Mouse (Mus musculus): ENCODE measurements around the gene Casz1. TPM values are rescaled to one million over a fixed set of nuclear protein-coding genes. Genes with fewer than 3 reads are reported as not detected.

The Casz1 gene
- polyA plus RNA-seq, 1 experiment from 2014 or later = 9.7 TPM

DNA sequence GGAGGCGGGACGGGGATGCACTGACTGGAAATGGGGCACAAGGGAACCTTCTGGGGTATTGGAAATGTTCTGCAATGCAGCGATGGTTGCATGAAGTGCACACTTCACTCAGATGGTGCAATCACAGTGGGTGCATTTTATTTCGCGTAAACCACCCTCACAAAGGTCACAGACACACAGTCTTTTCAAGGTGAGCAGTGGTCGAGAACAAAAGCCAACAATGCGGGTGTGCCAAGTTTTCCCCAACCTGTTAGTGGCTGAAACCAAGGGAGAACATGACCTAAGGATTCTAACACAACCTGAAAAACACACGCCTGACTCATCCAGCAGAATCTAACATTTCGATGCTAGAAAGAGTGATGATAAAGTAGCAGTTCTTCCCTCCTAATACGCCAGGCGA is 174.7 kb downstream of the Casz1 start:
- TF ChIP-seq CTCF (IDR thresholded peaks at IDR 0.05) = no peak
- no peak for TF ChIP-seq EP300 (IDR thresholded peaks at IDR 0.05)
- H3K9me3 ChIP-seq (ENCODE audit: low read length) = no peaks in the 10 kb centered on the region
- WGBS = 78% methylated on average over 11 of the region's 11 CpGs
- H3K4me1 ChIP-seq (ENCODE audit: insufficient read depth, low read depth, low read length) = peaks cover 7% of the 10 kb centered on the region
- H3K4me3 ChIP-seq (ENCODE audit: low read depth, low read length) = no peak overlapping the region
- no peak overlapping the region for H3K4me2 ChIP-seq (replicated peaks; ENCODE audit: low read depth, low read length)
- H3K27ac ChIP-seq (ENCODE audit: low read length) = no peak overlapping the region
- no peaks in the 10 kb centered on the region for H3K36me3 ChIP-seq (ENCODE audit: insufficient read depth, low read length)
- H3K27me3 ChIP-seq (replicated peaks; ENCODE audit: insufficient read depth, low read length) = no peaks in the 10 kb centered on the region
- DNase-seq (ENCODE audit: low spot score) (no peak), ATAC-seq (no peak)
- no peak overlapping the region for H3K9ac ChIP-seq (replicated peaks; ENCODE audit: low read depth)

DNA sequence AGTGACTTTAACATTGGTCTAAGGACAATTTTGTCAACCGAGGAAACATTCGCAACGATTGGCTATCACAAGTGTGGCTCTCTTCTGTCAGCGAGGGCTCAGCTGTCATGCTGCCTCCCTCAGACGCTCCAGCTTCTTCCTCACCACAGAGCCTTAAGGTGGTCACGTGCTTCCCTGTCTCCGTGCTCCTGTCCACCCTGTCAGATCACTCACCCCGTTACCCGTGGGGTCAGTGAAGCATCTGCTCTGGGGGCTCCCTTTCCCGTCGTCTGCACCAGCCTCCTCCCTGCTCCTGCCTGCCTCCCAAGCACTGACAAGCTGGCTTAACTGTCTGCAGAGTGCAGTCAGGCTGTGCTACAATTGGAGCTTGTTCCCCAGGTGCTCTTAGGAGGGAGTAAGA is 175.6 kb downstream of the Casz1 start:
- H3K27ac ChIP-seq (ENCODE audit: low read length) = no peak overlapping the region
- H3K9ac ChIP-seq (replicated peaks; ENCODE audit: low read depth) = no peak overlapping the region
- ATAC-seq (no peak), DNase-seq (ENCODE audit: low spot score) (no peak)
- no peaks in the 10 kb centered on the region for H3K36me3 ChIP-seq (ENCODE audit: insufficient read depth, low read length)
- no peak overlapping the region for H3K4me3 ChIP-seq (ENCODE audit: low read depth, low read length)
- WGBS = 65% methylated on average over 11 of the region's 11 CpGs
- no peaks in the 10 kb centered on the region for H3K9me3 ChIP-seq (ENCODE audit: low read length)
- no peaks in the 10 kb centered on the region for H3K27me3 ChIP-seq (replicated peaks; ENCODE audit: insufficient read depth, low read length)
- TF ChIP-seq CTCF (IDR thresholded peaks at IDR 0.05) = no peak
- no peak for TF ChIP-seq EP300 (IDR thresholded peaks at IDR 0.05)
- H3K4me2 ChIP-seq (replicated peaks; ENCODE audit: low read depth, low read length) = no peak overlapping the region
- H3K4me1 ChIP-seq (ENCODE audit: insufficient read depth, low read depth, low read length) = peaks cover 7% of the 10 kb centered on the region

DNA sequence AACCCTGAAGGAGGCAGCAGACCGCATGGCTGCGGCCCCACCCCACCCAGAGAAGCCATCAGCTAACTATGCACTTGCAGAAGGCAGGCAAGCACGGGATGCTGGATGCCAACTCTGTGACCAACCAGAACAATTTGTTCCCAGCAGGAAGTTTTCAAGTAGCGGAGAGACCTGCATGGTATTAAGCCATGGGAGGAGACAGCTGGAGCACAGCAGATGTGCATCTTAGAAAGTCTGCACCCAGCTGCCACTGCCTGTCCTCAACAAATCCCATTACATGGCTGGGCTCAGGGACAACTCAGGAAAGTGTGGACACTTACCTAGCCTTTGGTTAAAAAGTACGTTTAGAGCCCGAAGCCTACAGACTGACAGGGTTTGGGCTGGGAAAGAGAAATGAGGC is 178.0 kb downstream of the Casz1 start:
- Histone ChIP-seq H3K4me3 (ENCODE audit: low read depth, low read length) (no peak overlapping the region), H3K27ac (ENCODE audit: low read length) (no peak overlapping the region), H3K27me3 (replicated peaks; ENCODE audit: insufficient read depth, low read length) (no peaks in the 10 kb centered on the region), H3K36me3 (ENCODE audit: insufficient read depth, low read length) (no peaks in the 10 kb centered on the region), H3K9ac (replicated peaks; ENCODE audit: low read depth) (no peak overlapping the region), H3K9me3 (ENCODE audit: low read length) (no peaks in the 10 kb centered on the region), H3K4me1 (ENCODE audit: insufficient read depth, low read depth, low read length) (peaks cover 7% of the 10 kb centered on the region), H3K4me2 (replicated peaks; ENCODE audit: low read depth, low read length) (no peak overlapping the region)
- ATAC-seq (no peak), DNase-seq (ENCODE audit: low spot score) (no peak)
- 75% methylated on average over 6 of the region's 6 CpGs for WGBS
- TF ChIP-seq CTCF (IDR thresholded peaks at IDR 0.05) (no peak), EP300 (IDR thresholded peaks at IDR 0.05) (no peak)

DNA sequence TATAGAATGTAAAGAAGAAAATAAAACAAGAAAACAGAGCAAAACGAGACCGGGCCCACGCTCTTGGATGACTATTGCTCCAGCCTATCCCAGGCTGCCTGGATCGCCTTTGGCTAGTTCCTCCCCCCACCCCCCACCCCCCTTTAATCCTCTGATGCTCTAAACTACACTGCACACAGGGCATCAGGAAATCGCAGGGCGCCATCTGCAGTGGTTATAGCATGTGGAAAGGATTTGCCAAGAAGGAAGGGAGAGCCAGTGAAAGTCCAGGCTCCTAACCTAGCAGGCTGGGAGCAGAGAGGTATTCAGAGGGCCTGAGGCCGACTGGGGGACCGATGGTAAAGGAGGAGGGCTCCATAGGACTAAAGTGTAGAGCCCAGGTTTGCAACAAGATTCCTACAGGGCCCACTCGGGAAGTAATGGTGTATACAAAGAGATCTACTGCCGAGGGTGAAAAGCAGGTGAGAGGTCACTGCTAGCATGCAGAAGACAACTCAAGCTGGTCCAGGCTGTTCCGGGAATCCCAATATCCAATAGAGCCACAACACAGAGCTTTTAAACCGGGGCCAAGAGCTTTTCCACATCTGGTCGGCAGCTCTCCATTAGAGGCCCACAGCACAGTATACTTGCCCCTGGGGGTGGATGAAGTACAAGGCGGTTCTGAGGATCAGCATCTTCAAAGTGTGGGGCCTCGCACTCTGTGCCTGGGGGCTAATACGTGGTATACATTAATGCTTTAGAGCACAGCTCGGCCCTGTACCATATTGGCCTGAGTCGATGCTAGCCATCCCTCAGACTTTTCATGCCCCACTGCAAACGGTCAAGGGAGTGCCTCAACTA is 180.7 kb downstream of the Casz1 start:
- DNase-seq (ENCODE audit: low spot score) (no peak), ATAC-seq (no peak)
- no peaks in the 10 kb centered on the region for H3K27me3 ChIP-seq (replicated peaks; ENCODE audit: insufficient read depth, low read length)
- WGBS = 79% methylated on average over 19 of the region's 19 CpGs
- H3K4me1 ChIP-seq (ENCODE audit: insufficient read depth, low read depth, low read length) = no peaks in the 10 kb centered on the region; the same call in 1 of the 2 replicates
- no peak overlapping the region for H3K4me2 ChIP-seq (replicated peaks; ENCODE audit: low read depth, low read length)
- TF ChIP-seq EP300 (IDR thresholded peaks at IDR 0.05) (no peak), CTCF (IDR thresholded peaks at IDR 0.05) (no peak)
- H3K9me3 ChIP-seq (ENCODE audit: low read length) = no peaks in the 10 kb centered on the region
- no peaks in the 10 kb centered on the region for H3K36me3 ChIP-seq (ENCODE audit: insufficient read depth, low read length)
- no peak overlapping the region for H3K9ac ChIP-seq (replicated peaks; ENCODE audit: low read depth)
- no peak overlapping the region for H3K27ac ChIP-seq (ENCODE audit: low read length)
- H3K4me3 ChIP-seq (ENCODE audit: low read depth, low read length) = no peak overlapping the region

DNA sequence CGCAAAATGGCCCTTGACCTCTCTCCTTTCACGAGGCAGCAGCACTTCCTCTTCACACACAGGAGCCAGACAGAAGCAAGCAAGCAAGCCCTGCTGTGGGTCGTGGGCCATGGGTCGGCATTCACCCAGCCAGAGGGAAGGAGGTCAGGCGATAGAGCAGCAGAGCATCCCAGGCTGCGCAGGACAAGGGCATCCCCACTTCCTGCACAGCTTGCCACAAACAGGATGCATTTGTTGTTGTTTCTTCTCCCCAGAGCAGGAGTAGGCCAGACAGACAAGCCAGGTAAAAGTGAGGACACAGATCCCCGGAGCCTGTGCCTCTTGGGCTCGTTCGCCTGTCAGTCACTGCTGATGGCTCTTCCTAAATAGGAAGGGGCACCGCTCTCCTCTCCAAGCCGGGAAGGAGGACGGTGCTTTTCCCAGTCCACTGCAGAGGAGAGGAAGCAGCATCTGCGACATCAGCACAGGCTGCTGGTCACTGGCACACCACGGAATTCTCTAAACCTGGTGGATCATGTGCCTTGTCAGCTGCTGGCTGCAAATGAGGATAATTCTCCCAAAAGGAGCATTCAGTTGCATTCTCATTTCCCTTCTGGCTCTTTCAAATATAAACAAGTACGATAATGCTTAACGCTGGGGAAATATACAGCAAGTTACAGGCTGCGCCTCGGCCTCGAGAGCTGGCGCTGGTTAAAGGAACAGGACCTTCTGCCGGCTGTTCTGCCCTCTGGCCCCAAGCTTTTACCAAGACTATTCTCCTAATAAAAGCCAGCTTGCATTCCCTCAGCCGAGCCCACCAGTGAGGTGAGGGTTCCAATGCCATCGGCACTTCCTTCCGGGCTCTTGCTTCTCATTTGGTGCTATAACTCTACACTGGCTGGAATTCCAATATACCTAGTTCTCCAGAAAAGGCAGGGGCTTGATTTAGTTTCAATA is 181.6 kb downstream of the Casz1 start:
- WGBS = 38% methylated on average over 24 of the region's 24 CpGs
- H3K4me3 ChIP-seq (ENCODE audit: low read depth, low read length) = no peak overlapping the region
- no peaks in the 10 kb centered on the region for H3K27me3 ChIP-seq (replicated peaks; ENCODE audit: insufficient read depth, low read length)
- no peaks in the 10 kb centered on the region for H3K36me3 ChIP-seq (ENCODE audit: insufficient read depth, low read length)
- no peaks in the 10 kb centered on the region for H3K9me3 ChIP-seq (ENCODE audit: low read length)
- no peak overlapping the region for H3K9ac ChIP-seq (replicated peaks; ENCODE audit: low read depth)
- no peak for DNase-seq (ENCODE audit: low spot score)
- ATAC-seq = peak; percentile 21
- H3K4me1 ChIP-seq (ENCODE audit: insufficient read depth, low read depth, low read length) = no peaks in the 10 kb centered on the region; the same call in 1 of the 2 replicates
- no peak overlapping the region for H3K4me2 ChIP-seq (replicated peaks; ENCODE audit: low read depth, low read length)
- TF ChIP-seq EP300 (IDR thresholded peaks at IDR 0.05) (no peak), CTCF (IDR thresholded peaks at IDR 0.05) (no peak)
- H3K27ac ChIP-seq (ENCODE audit: low read length) = no peak overlapping the region

DNA sequence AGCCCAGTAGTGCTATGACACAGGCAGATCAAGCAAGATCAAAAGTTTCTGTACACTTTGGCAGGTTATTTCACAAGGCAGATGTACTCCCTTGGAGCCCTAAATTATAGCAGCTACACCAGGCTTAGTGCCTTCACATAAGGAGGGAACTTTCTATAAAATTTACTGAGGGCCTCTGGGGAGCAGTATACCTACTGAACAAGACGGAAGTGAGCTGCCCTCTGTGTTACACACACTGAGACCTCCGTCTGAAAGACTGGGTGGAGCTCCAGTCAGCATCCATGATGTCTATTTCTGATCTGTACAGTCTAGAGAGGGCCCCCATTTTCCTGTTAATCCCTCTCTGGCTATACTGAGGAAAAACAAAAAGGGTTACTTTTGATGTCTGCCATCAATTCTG is 185.8 kb downstream of the Casz1 start:
- 49% methylated on average over 2 of the region's 2 CpGs for WGBS
- no peak overlapping the region for H3K27ac ChIP-seq (ENCODE audit: low read length)
- ATAC-seq = no peak

More for the DNA sequence above, 185.8 kb downstream of the Casz1 start:
- Histone ChIP-seq H3K9me3 (ENCODE audit: low read length) (no peaks in the 10 kb centered on the region), H3K27me3 (replicated peaks; ENCODE audit: insufficient read depth, low read length) (no peaks in the 10 kb centered on the region), H3K4me3 (ENCODE audit: low read depth, low read length) (no peak overlapping the region), H3K4me1 (ENCODE audit: insufficient read depth, low read depth, low read length) (no peaks in the 10 kb centered on the region; the same call in 1 of the 2 replicates), H3K4me2 (replicated peaks; ENCODE audit: low read depth, low read length) (no peak overlapping the region), H3K36me3 (ENCODE audit: insufficient read depth, low read length) (no peaks in the 10 kb centered on the region), H3K9ac (replicated peaks; ENCODE audit: low read depth) (no peak overlapping the region)
- DNase-seq (ENCODE audit: low spot score) = no peak
- TF ChIP-seq CTCF (IDR thresholded peaks at IDR 0.05) (no peak), EP300 (IDR thresholded peaks at IDR 0.05) (no peak)
